9 mouse cellular contexts compared by ENCODE assay signal in the genomic region with DNA sequence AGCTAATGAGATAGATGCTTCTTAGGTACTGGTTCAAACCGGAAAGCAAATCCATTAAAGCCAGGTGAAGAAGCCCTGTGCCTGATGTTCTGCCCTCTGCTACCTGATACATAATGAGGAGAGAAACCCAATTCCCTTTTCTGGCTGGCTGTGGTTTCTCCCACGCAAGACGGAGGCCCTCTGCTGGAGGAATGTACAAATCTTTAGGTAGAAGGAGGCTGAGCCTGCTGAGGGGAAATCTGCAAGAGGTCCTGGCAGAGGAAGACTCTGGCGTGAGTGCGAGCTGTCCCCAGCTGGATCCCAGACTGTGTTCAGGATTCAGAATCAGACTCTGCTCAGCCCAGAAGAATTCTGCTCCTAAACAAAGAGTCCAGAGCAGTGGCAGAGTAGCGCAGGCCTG.
DNase-seq lines count a peak whose midpoint lies in the region; ATAC-seq and TF ChIP-seq lines count a peak whose summit lies in the region.
"Had no signal": no experiment of that assay in that cellular context is flagged by ENCODE, and none has a peak within 500 bp of the region (broad histone marks: within the 10 kb centered on the region; RNA-seq: fewer than 3 reads in every experiment).

No protein-coding gene starts in this region.

- no peak overlapping the region for H3K4me2 ChIP-seq in limb, embryonic 14.5 days (replicated peaks; ENCODE audit: low read depth, low read length, severe bottlenecking)

- peak; percentile 70 to 71 for DNase-seq in left cerebral cortex, adult 18-20 months (ENCODE audit: low spot score in 2 of 2)
- DNase-seq in left cerebral cortex, adult 8-10 months (ENCODE audit: low spot score in 2 of 2), result no peak
- peak; percentile 37 for DNase-seq in MN1 (ENCODE audit: low spot score)
- peak; percentile 83 to 84 for DNase-seq in cerebellum, postnatal 10 days
- DNase-seq in gastrocnemius, postnatal 25 days, result peak; percentile 49
- peak; percentile 56 for DNase-seq in limb, embryonic 14.5 days (ENCODE audit: low spot score)
- no peak for DNase-seq in adipocyte (ENCODE audit: low spot score)

- H3K9ac ChIP-seq in limb, embryonic 14.5 days (ENCODE audit: low read depth, low read length, severe bottlenecking), result no peak overlapping the region

- H3K36me3 ChIP-seq in limb, embryonic 14.5 days (ENCODE audit: control insufficient read depth, insufficient read depth, low read length), result no peaks in the 10 kb centered on the region

- no peak for TF ChIP-seq POLR2A in limb, embryonic 14.5 days (IDR thresholded peaks at IDR 0.05; ENCODE audit: borderline replicate concordance, extremely low read depth, insufficient read depth, insufficient read length)
- no peak for TF ChIP-seq POLR2A in olfactory bulb, adult 2 months (IDR thresholded peaks at IDR 0.05; ENCODE audit: insufficient read depth, low read depth, low read length)

- no peak overlapping the region for H3K27ac ChIP-seq in limb, embryonic 14.5 days (replicated peaks; ENCODE audit: low read depth, low read length)
- H3K27ac ChIP-seq in olfactory bulb, adult 2 months (ENCODE audit: insufficient read depth, low read depth, low read length), result no peak overlapping the region

- H3K9me3 ChIP-seq in limb, embryonic 14.5 days (ENCODE audit: control insufficient read depth, low read length), result no peaks in the 10 kb centered on the region

- peak; percentile 27; the same call in 1 of the 2 replicates for TF ChIP-seq CTCF in olfactory bulb, adult 2 months (IDR thresholded peaks at IDR 0.05; ENCODE audit: insufficient read depth, low read depth, low read length)

- ATAC-seq in limb, embryonic 14.5 days (ENCODE audit: low FRiP score, low read depth), result no peak

- WGBS in limb, embryonic 14.5 days, result 64% methylated on average over 6 of the region's 6 CpGs
- WGBS in olfactory bulb, adult 2 months, result 50% methylated on average over 6 of the region's 6 CpGs

- H3K4me1 ChIP-seq in limb, embryonic 14.5 days (ENCODE audit: control insufficient read depth, insufficient read depth, low read length), result peaks cover 4% of the 10 kb centered on the region; the same call in 1 of the 2 replicates
- H3K4me1 ChIP-seq in olfactory bulb, adult 2 months (ENCODE audit: control insufficient read depth, insufficient read depth, low read length), result peaks cover 13% of the 10 kb centered on the region

- no peak overlapping the region for H3K4me3 ChIP-seq in limb, embryonic 14.5 days (replicated peaks; ENCODE audit: low read length)
- no peak overlapping the region for H3K4me3 ChIP-seq in olfactory bulb, adult 2 months (ENCODE audit: insufficient read depth, low read depth, low read length)
- H3K4me3 ChIP-seq: erythroblast, embryonic 14.5 days had no signal

- H3K27me3 ChIP-seq in limb, embryonic 14.5 days (ENCODE audit: control insufficient read depth, insufficient read depth, low read length), result no peaks in the 10 kb centered on the region

Comparison
In these comparisons a context has a peak if more than half of its experiments do, and no peak if none do; other contexts are left out.
1. DNase-seq: peak in left cerebral cortex, adult 18-20 months (2 of 2), MN1 (single experiment), cerebellum, postnatal 10 days (2 of 2), gastrocnemius, postnatal 25 days (single experiment) and limb, embryonic 14.5 days (single experiment); none in left cerebral cortex, adult 8-10 months (0 of 2) and adipocyte (single experiment).